Mouse (Mus musculus): ENCODE results near the gene Zbtb48. TPM values are rescaled to one million over a fixed set of nuclear protein-coding genes. Genes with fewer than 3 reads are reported as not detected.
"Not testable (repeated sequence)": the region's sequence is repeated elsewhere in the genome, so short reads cannot be mapped to it uniquely, and the experiment has no call there.

Zbtb48 gene
- total RNA-seq, 2 experiments from 2014 or later: 11.9 to 14.7 TPM

DNA sequence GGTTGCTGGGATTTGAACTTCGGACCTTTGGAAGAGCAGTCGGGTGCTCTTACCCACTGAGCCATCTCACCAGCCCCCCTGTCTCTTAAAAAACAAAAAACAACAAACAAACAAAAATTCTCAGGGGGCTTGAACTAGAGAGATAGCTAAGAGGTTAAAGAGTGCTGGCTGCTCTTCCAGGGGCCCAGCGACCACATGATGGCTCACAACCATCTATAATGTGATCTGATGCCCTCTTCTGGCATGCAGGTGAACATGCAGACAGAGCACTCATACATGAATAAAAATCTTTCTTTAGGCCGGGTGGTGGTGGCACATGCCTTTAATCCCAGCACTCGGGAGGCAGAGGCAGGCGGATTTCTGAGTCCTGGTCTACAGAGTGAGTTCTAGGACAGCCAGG is 9.0 kb upstream of the Zbtb48 start:
- intact Hi-C loops (cut with DNase I); DNase-seq (ENCODE audit: extremely low spot score in 1 of 2, low spot score in 2 of 2): not testable (repeated sequence)

DNA sequence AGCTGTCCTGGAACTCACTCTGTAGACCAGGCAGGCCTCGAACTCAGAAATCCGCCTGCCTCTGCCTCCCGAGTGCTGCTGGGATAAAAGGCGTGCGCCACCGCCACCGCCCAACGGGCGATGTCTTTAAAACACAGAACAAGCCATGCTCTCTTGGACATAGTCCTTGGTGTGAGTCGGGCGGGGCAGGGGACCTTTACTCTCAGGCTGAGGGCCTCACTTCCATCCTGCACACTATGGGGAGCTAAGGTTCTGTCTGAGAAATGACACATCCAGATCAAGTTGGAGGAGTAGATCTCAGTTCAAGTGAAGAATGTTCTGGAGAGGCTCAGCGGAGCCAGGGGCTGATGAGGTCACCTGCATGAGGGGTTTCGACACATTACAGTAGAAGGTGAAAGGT is 5.5 kb upstream of the Zbtb48 start:
- no peak for DNase-seq (ENCODE audit: extremely low spot score in 1 of 2, low spot score in 2 of 2)
- intact Hi-C loops (cut with DNase I): loop anchor here (5.0 kb wide), 1 partner anchor 51 kb away; no protein-coding TSS in a partner anchor

DNA sequence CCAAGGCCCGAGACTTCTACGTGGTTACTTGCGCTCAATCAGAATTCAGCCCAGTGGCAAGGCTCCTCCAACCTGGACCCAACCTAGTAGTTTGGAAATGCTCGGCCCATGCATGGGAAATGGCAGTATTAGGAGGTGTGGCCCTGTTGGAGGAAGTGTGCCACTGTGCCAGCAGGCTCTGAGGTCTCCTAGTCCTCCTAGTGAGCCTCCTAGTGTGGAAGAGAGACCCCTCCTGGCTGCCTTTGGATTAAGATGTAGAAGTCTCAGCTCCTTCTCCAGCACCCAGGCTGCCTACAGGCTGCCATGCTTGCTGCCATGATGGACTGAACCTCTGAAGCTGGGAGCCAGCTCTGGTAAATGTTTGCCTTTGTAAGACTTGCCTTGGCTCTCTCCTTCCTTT is 2.5 kb upstream of the Zbtb48 start:
- intact Hi-C loops (cut with DNase I): loop anchor here (5.0 kb wide), 1 partner anchor 48 kb away; no protein-coding TSS in a partner anchor
- DNase-seq (ENCODE audit: extremely low spot score in 1 of 2, low spot score in 2 of 2): no peak

DNA sequence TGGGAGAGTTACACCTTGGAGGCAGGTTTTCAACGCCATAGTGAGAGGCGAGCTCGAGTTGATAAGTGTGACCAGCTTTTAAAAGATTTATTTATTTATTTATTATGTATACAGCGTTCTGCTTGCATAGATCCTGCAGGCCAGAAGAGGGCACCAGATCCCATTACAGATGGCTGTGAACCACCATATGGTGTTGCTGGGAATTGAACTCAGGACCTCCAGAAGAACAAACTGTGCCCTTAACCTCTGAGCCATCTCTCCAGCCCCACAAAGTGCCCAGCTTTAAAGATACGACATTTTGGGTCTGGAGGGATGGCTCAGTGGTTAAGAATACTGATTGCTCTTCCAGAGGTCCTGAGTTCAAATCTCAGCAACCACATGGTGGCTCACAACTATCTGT is 1.6 kb upstream of the Zbtb48 start:
- no peak for DNase-seq (ENCODE audit: extremely low spot score in 1 of 2, low spot score in 2 of 2)
- intact Hi-C loops (cut with DNase I): no loop called here

DNA sequence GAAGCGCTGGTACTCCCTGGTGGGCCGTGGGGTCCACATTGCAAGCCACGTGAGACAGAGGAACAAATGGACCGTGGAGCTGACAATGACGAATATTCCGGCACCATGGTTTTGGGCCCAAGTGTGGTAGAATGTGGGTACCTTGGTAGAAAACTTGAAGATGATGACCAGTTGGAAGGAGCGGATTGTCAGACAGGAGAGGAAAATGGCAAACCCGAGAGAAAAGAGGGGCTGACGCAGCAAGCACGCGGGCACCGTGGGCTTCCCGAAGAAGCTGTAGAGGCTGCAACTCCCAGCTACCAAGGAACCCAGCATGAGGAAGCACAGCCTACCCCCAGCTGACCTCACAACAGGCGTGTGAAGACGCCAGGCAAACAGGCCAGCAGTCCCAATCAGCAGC is 985 bp upstream of the Zbtb48 start:
- intact Hi-C loops (cut with DNase I): no loop called here
- no peak for DNase-seq (ENCODE audit: extremely low spot score in 1 of 2, low spot score in 2 of 2)

DNA sequence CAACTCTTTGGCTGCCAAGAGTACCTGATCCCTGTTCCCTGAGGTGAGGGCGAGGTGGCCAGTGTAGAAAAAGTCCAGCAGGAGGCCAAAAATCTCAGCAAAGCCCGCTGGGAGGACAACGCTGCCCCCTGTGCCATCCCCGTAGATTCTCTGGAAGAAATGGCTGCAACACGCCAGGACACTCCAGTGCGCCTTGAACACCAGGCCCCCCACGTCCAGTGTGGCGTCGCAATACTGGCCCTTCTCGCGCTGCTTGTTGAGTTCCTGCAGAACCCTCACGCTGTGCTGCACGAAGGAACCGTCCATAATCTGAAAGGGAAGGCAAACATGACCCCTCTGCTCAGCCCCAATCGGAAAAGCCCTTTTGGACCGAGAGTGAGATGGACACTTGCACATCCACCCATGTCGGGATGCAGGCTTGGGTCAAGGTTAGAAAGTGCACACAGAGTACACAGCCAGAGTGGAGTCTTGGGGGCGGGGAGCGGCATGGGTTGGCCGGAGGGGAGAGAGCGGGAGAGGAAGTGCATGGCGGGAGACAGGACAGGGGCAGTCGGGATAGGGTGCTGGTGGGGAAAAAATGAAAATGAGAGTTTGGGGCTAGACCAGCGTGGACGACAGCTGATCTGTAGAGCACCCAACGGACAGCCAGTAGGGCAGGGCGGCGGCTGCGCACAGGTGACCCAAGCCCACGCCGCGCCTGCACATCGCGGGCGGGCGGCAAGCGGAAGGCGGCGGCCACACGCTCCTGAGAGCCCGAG is 541 bp downstream of the Zbtb48 start:
- DNase-seq (ENCODE audit: extremely low spot score in 1 of 2, low spot score in 2 of 2): no peak
- intact Hi-C loops (cut with DNase I): no loop called here

DNA sequence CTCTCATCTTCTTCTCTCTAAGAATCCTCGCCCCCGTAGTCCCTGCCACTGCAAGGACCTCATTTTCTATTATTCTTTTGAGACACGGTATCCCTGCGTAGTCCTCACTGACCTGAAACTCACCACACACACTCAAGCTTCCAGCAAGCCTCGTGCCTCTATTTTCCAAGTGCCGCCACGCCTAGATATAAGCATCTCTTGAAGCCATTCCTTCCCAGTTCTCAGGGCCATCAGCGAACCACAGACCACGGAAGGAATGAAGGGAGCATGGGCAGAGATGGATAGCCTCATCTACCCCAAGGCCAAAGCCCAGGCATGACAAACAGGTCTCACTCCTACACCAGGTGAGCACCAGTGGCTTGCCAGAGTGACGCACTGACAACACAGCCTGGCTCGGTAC is 2.9 kb downstream of the Zbtb48 start:
- intact Hi-C loops (cut with DNase I): no loop called here
- no peak for DNase-seq (ENCODE audit: extremely low spot score in 1 of 2, low spot score in 2 of 2)

DNA sequence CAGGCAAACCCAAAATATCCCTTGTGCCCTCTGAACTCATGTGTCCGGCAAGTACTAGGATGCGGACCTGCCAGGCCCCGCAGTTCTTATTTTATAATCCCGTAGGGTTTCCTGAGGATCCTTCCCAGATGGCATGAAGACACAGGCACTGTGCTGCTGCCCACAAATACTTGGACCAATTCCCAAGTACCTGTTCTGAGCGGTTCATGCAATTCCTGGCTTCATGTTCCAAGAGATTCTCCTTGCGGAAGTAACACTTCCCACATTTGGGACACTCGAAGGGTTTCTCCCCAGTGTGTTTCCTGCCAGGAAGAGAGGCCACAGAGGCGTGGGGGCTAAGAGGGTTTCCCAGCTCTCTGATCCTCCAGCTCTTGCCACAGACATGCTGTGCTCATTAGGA is 5.0 kb downstream of the Zbtb48 start:
- intact Hi-C loops (cut with DNase I): no loop called here
- no peak for DNase-seq (ENCODE audit: extremely low spot score in 1 of 2, low spot score in 2 of 2)

DNA sequence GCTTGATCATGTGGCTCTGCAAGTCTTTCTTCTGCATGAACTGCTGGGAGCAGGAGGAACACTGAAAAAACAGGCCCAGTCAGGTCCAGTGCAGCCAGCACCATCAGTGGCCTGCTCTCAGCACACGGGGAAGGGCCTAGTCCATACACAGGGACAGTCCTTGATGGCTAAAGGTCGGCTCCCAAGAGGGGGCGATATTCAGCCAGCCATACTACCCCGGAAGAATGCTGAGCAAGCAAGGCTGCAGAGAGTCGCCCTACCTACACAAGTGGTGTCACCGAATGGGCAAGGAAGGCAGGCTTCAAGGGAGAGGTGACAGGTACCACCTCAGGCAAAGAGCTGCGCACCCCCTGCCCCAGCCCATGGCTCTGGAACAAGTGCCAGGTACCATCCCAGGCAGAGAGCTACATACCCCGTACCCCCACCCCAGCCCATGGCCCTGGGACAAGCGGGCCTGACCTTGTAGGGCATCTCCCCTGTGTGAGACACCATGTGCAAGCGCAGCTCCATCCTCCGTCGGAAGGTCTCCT is 5.8 kb downstream of the Zbtb48 start:
- intact Hi-C loops (cut with DNase I): no loop called here

DNA sequence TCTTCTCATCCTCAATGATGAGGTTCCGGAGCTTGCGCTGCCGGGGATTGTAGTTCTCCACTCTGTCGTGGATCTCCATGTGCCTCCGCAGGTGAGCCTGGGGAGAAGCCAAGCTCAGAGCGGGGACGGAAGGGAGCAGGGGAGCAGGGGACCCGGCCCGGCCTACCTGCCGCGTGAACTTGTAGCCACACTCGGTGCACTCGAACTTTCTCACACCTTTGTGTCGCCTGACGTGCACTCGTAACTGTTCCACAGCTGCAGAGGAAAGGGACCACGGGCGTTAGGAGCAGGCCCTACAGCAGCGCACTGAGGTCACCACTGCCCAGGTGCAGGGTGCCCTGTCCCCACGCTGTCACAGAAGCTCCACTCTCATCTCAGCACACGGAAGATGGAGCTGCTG is 7.4 kb downstream of the Zbtb48 start:
- intact Hi-C loops (cut with DNase I): no loop called here
- DNase-seq (ENCODE audit: extremely low spot score in 1 of 2, low spot score in 2 of 2): no peak

More for the DNA sequence above, 5.8 kb downstream of the Zbtb48 start:
- no peak for DNase-seq (ENCODE audit: extremely low spot score in 1 of 2, low spot score in 2 of 2)

DNA sequence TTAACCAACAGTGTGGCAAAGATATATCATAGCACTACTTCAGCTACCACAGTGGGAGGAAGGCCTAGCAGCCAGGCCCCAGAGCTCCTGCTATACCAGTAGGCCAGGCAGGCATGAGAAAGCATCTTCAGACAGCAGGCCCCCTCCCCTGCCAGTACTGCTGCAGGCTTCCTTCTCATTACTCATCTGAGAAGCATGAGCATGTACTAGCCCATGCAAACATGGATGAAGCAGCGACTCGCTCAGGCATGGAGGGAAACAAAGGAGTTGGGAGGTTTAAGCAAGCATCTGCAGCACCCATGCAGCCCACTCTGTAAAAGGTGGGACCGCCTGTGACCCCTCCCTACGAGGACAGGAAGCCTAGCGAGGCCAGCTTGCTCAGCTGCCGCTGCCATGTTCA is 8.4 kb downstream of the Zbtb48 start:
- intact Hi-C loops (cut with DNase I): no loop called here
- DNase-seq (ENCODE audit: extremely low spot score in 1 of 2, low spot score in 2 of 2): no peak

DNA sequence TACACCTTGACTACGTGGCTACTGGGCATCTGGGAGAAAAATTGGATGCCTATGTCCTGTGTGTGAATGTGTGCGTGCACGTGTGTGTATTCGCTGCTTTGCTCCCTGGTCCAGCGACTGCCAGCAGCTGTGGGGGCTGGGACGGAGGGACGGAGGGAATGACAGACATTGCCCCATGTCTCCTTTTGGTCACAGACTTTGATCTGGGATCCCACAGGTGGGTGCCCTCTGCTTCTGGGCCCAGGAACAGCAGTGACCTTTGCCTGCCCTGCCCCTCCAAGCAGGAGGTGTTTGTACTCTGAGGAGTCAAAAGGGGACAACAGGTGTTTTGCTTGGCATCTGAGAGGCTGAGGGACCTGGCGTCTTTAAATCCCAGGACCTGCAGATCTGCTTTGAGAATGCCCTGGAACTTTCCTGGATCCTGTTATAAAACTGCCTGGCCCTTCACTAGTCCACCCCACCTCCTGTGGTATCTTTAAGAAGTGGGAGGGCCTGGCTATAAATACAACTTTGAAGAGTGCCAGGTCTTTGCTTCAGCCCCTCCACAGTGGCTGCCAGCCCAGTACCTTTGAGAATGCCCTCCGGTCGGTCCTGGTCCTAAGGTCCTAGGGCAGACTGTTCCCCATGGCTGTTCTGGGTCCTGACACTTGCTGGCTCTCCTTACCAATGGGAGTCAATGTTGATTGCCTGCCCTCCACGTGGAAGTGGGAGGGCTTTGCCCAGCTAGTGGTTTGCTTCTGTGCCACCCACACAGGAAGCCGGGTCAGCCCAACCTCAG is 14.2 kb downstream of the Zbtb48 start:
- intact Hi-C loops (cut with DNase I): no loop called here
- no peak for DNase-seq (ENCODE audit: extremely low spot score in 1 of 2, low spot score in 2 of 2)

DNA sequence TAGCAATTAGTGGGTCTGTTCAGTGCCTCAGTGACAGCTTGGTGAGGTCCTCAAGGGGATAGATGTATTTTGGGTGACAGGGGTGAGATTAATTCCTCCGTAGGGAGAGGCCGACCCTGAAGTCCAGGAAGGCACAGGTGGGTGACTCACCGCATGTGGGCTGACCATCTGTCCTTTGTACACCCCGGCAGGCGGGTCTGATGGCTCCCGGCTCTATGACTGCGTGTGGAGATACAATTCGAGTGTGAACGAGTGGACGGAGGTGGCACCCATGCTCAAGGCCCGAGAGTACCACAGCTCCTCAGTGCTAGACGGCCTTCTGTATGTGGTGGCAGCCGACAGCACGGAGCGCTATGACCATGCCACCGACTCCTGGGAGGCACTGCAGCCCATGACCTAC is 15.4 kb downstream of the Zbtb48 start:
- intact Hi-C loops (cut with DNase I): no loop called here
- DNase-seq (ENCODE audit: extremely low spot score in 1 of 2, low spot score in 2 of 2): no peak

DNA sequence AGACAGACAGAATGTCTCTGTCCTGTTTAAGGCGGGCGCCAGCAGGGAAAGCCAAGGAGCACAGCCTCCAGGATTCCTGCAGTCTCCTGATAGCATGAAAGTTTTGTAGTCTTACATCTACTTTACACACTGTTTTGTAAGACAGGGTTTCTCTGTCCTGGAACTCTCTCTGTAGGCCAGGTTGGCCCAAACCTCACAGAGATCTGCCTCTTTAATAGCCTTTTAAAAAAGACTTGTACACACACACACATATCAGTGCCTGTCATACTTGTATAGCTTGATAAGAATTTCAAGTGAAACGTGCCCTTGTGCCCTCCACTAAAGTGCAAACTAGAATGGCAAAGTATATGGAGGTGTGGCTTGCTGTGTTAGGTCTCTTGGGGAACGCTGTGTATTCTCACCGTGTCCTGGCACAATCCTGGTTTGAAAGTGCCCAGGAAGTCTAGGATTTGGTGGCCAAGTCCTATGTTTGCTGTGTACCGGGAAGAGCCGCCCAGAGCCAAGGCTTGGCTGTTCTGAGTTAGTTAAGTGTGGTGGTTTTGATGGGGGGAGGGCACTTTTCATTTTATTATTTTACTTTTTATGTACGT is 16.2 kb downstream of the Zbtb48 start:
- peak in 1 of 2 experiments; percentile 13 for DNase-seq (ENCODE audit: extremely low spot score in 1 of 2, low spot score in 2 of 2)
- intact Hi-C loops (cut with DNase I): no loop called here

DNA sequence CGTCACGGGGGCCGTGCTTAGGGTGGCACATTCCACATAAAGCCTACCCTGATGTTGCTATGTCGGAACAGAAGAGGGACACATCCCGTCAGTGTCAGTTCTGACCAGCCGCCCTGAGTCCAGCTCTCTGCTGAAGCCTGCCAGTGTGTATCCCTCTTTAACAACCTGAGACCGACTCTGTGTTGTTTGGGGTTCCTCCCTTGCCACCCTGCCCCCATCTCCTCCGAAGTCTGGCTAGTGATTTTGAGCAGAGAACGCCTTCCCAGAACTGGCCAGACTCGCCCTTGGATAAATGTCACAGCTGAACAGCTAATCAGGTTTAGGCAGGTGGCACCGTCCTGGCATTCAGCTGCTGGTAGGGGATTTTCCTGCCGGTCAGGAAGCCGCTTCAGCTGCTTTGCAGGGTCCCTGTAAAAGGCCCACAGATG is 16.8 kb downstream of the Zbtb48 start:
- intact Hi-C loops (cut with DNase I): no loop called here
- DNase-seq (ENCODE audit: extremely low spot score in 1 of 2, low spot score in 2 of 2): peak in 1 of 2 experiments; percentile 39

DNA sequence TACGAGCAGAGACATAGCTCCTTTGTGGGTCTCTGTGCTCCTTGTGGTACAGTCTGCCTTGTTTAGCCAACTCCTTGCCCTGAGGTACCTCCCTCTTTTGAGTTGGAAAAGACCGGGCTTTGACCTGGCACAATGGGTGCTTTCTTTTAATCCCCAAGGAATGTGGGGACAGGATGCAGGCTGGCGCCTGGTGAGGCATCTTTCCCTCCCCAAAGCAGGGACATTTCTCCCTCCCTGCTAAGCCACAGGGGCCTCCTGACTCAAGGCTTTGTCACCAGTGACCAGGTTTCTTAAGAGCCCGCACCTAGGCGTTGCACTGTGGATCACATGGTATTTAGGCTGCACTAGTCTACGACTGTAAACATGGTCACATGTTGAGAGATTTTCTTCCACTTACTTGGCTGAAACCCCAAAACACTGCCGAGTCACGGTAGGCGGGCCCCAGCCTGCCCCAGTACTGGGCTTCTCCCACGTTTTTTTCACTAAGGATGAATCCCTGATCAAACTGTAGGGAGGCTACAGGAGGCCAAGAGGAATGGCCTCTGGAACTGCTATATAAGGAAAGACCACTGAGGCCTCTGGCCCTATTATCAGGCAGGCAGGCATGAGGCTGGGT is 17.3 kb downstream of the Zbtb48 start:
- intact Hi-C loops (cut with DNase I): no loop called here
- DNase-seq (ENCODE audit: extremely low spot score in 1 of 2, low spot score in 2 of 2): no peak

DNA sequence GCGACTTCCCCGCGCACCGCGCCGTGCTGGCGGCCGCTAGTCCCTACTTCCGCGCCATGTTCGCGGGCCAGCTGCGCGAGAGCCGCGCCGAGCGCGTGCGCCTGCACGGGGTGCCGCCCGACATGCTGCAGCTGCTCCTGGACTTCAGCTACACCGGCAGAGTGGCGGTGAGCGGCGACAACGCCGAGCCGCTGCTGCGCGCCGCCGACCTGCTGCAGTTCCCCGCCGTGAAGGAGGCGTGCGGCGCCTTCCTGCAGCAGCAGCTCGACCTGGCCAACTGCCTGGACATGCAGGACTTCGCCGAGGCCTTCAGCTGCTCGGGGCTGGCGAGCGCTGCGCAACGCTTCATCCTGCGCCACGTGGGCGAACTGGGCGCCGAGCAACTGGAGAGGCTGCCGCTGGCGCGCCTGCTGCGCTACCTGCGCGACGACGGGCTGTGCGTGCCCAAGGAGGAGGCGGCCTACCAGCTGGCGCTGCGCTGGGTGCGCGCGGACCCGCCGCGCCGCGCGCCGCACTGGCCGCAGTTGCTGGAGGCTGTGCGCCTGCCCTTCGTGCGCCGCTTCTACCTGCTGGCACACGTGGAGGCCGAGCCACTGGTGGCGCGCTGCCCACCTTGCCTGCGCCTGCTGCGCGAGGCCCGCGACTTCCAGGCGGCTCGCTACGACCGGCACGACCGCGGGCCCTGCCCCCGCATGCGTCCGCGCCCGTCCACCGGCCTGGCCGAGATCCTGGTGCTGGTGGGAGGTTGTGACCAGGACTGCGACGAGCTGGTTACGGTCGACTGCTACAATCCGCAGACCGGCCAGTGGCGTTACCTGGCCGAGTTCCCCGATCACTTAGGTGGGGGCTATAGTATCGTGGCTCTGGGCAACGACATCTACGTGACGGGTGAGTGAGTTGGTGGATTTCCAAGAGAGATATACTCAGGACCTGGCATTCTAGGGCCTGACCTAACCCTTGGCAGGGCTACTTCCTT is 18.1 kb downstream of the Zbtb48 start:
- intact Hi-C loops (cut with DNase I): no loop called here

DNA sequence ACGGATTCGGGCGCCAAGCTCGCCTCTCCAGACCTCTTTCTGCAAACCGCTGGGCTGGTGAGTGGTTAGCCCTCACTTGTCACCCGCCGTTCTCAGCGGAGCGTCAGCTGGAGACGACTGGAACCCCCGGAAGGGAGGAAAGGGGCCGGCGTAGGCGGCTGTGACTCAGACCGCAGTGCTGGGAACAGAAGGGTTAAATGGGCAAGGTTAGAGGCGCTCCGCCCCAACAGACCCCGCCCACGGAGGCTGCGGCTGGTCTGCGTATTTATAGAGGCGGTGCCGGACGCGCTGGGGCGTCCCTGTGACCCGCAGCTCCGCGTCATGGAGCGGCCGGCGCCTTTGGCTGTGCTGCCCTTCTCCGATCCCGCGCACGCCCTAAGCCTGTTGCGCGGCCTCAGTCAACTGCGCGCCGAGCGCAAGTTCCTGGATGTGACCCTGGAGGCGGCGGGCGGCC is 18.8 kb downstream of the Zbtb48 start, which contains the start of gene Klhl21:
Klhl21 (plus strand) TSS at position 182 of the 454 bp plus-strand sequence.
- peak; percentile 87 to 97 for DNase-seq (ENCODE audit: extremely low spot score in 1 of 2, low spot score in 2 of 2)
- intact Hi-C loops (cut with DNase I): no loop called here

More for the DNA sequence above, 18.1 kb downstream of the Zbtb48 start:
- peak in 1 of 2 experiments; percentile 87 for DNase-seq (ENCODE audit: extremely low spot score in 1 of 2, low spot score in 2 of 2)
